Mouse (Mus musculus) embryonic facial prominence, embryonic 14.5 days (tissue): Measurements from ENCODE around the gene Rgs9bp. TPM values are rescaled to one million over a fixed set of nuclear protein-coding genes. Genes with fewer than 3 reads are reported as not detected.

Experiments
- ATAC-seq: fragments of 200-750 bp; cut with Nextera tagmentation; 2 replicates; pipeline ENCODE4 v1.8.0; 2017; ENCODE audit warnings: low read depth, moderate number of reproducible peaks, moderate TSS enrichment
- DNase-seq: peaks from one replicate; pipeline ENCODE4 v3.0.0-alpha.2; 2015; ENCODE audit warnings: low spot score
- H3K27ac ChIP-seq: fragments of 300-500 bp; sonication (generic); replicated peaks from 2 replicates; pipeline ENCODE4 v1.5.1; 2014; ENCODE audit warnings: low read depth, mild to moderate bottlenecking, low read length, moderate library complexity
- H3K27me3 ChIP-seq: fragments of 300-500 bp; sonication (generic); replicated peaks from 2 replicates; pipeline ENCODE4 v1.6.1; 2014; ENCODE audit warnings: low read length; ENCODE audit not compliant: control insufficient read depth, insufficient read depth
- H3K36me3 ChIP-seq: fragments of 300-500 bp; sonication (generic); 2 replicates; pipeline ENCODE4 v1.6.1; 2014; ENCODE audit warnings: low read length, mixed read lengths; ENCODE audit not compliant: control insufficient read depth, insufficient read depth
- H3K4me1 ChIP-seq: fragments of 300-500 bp; sonication (generic); 2 replicates; pipeline ENCODE4 v1.6.1; 2014; ENCODE audit warnings: antibody characterized with exemption, low read length; ENCODE audit not compliant: control insufficient read depth, insufficient read depth
- H3K4me2 ChIP-seq: fragments of 300-500 bp; sonication (generic); 2 replicates; pipeline ENCODE4 v1.6.1; 2014; ENCODE audit warnings: low read depth, mild to moderate bottlenecking, low read length, moderate library complexity, mixed read lengths
- H3K4me3 ChIP-seq: fragments of 300-500 bp; sonication (generic); 2 replicates; pipeline ENCODE4 v1.5.1; 2014; ENCODE audit warnings: low read depth, mild to moderate bottlenecking, low read length
- H3K9ac ChIP-seq: fragments of 300-500 bp; sonication (generic); 2 replicates; pipeline ENCODE4 v1.6.1; 2014; ENCODE audit warnings: low read depth, mild to moderate bottlenecking, low read length, moderate library complexity, mixed read lengths
- H3K9me3 ChIP-seq: fragments of 300-500 bp; sonication (generic); 2 replicates; pipeline ENCODE4 v1.6.1; 2016; ENCODE audit warnings: low read length; ENCODE audit not compliant: control insufficient read depth
- WGBS: fragments of 180-500 bp; shearing (Covaris S2); extraction: QIAGEN DNeasy Blood & Tissue Kit; methylation state at CpG from one replicate; pipeline ENCODE4 v1.1.7; 2014; 5-methylcytosine and 5-hydroxymethylcytosine counted together
- polyA plus RNA-seq: library from polyadenylated mRNA; unstranded; fragments of >200 nt; fragmentation: Nextera tagmentation; extraction: Ambion mirVana; gene quantifications from 2 replicates; pipeline ENCODE4 v1.2.1, GENCODE M21; 2014

The Rgs9bp gene
- polyA plus RNA-seq, 1 experiment from 2014 or later = 0.22 TPM

DNA sequence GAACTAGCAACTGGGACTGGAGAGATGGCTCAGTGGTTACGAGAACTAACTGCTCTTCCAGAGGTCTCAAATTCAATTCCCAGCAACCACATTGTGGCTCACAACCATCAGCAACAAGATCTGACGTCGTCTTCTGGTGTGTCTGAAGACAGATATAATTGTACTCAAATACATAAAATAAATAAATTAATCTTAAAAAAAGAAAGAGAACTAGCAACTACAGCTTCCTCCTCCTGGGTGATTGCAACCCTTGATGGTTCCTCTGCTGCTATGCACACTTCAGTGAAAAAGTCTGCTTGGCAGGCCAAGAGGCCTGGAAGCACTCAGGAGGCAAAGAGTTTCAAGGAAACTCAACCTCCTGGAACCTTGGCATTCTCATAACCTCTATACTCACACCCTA is 55.4 kb downstream of the Rgs9bp start:
- no peak overlapping the region for H3K4me3 ChIP-seq
- no peak overlapping the region for H3K4me2 ChIP-seq
- WGBS = 62% methylated on average over 3 of the region's 3 CpGs
- no peaks in the 10 kb centered on the region for H3K36me3 ChIP-seq
- no peak overlapping the region for H3K27ac ChIP-seq
- H3K9me3 ChIP-seq = no peaks in the 10 kb centered on the region
- H3K9ac ChIP-seq = no peak overlapping the region
- no peak for ATAC-seq
- H3K27me3 ChIP-seq = no peaks in the 10 kb centered on the region
- no peaks in the 10 kb centered on the region for H3K4me1 ChIP-seq
- no peak for DNase-seq

Other genes with a start within 250 kb of the Rgs9bp start
- gene Faap24, start 188.7 kb downstream of the Rgs9bp start, polyA plus RNA-seq = 11.3 and 12.5 TPM in 2 replicates
- gene Cep89, start 188.5 kb downstream of the Rgs9bp start, polyA plus RNA-seq = 27.8 and 29.7 TPM in 2 replicates
- 0.14 and 0.42 TPM in 2 replicates for gene Slc7a9, start 136.8 kb downstream of the Rgs9bp start, polyA plus RNA-seq
- 0.17 and 0.66 TPM in 2 replicates for gene Tdrd12, start 47.8 kb downstream of the Rgs9bp start, polyA plus RNA-seq
- 57.3 and 59.0 TPM in 2 replicates for gene Nudt19, start 29.3 kb downstream of the Rgs9bp start, polyA plus RNA-seq
- gene Ankrd27, start 662 bp upstream of the Rgs9bp start, polyA plus RNA-seq = 42.0 and 46.3 TPM in 2 replicates
- 272 and 275 TPM in 2 replicates for gene Pdcd5, start 61.9 kb upstream of the Rgs9bp start, polyA plus RNA-seq
- gene Dpy19l3, start 168.9 kb upstream of the Rgs9bp start, polyA plus RNA-seq = 34.9 and 38.9 TPM in 2 replicates
- gene Zfp507, start 217.4 kb upstream of the Rgs9bp start, polyA plus RNA-seq = 17.8 TPM in 2 replicates